In genomic region chr4:155831205-155831766, GRCm38 (mm10) we compare ENCODE assay signal across 7 mouse cellular contexts. TPM values are rescaled to one million over a fixed set of nuclear protein-coding genes. Genes with fewer than 3 reads are reported as not detected.
A peak's percentile ranks its signal among the peaks of the same experiment; 100 is the strongest.
DNase-seq lines count a peak whose midpoint lies in the region; ATAC-seq lines count a peak whose summit lies in the region.

Gene Aurkaip1 (plus strand): TSS chr4:155831272.

- ATAC-seq in embryonic facial prominence, embryonic 12.5 days (ENCODE audit: insufficient number of reproducible peaks, insufficient read depth, low FRiP score, low TSS enrichment): peak; percentile 90
- ATAC-seq in limb, embryonic 11.5 days (ENCODE audit: insufficient number of reproducible peaks, low FRiP score, low TSS enrichment, low read depth): peak; percentile 92
- ATAC-seq in midbrain, embryonic 14.5 days (ENCODE audit: low FRiP score, low TSS enrichment): peak; percentile 91

- no peaks in the 10 kb centered on the region for H3K9me3 ChIP-seq in embryonic facial prominence, embryonic 12.5 days
- no peaks in the 10 kb centered on the region for H3K9me3 ChIP-seq in limb, embryonic 11.5 days (ENCODE audit: control insufficient read depth, low read length)
- no peaks in the 10 kb centered on the region for H3K9me3 ChIP-seq in midbrain, embryonic 14.5 days (ENCODE audit: control insufficient read depth, low read length)

- DNase-seq in adrenal gland, postnatal 25 days: peak; percentile 94
- peak; percentile 99 for DNase-seq in heart, adult 11 months
- peak; percentile 96 for DNase-seq in kidney, adult 18-20 months
- DNase-seq in limb, embryonic 11.5 days (ENCODE audit: low spot score): peak; percentile 98
- peak; percentile 98 for DNase-seq in midbrain, embryonic 14.5 days
- peak; percentile 93 to 94 for DNase-seq in spleen, adult 18-20 months

- WGBS in embryonic facial prominence, embryonic 12.5 days: under 1% methylated on average over 49 of the region's 49 CpGs
- WGBS in limb, embryonic 11.5 days: under 1% methylated on average over 49 of the region's 49 CpGs
- under 1% methylated on average over 49 of the region's 49 CpGs for WGBS in midbrain, embryonic 14.5 days

- peak within 1 kb of the TSS; percentile 87 for H3K27ac ChIP-seq in embryonic facial prominence, embryonic 12.5 days
- peak within 1 kb of the TSS; percentile 68 for H3K27ac ChIP-seq in limb, embryonic 11.5 days (replicated peaks; ENCODE audit: low read depth, low read length)
- peak within 1 kb of the TSS; percentile 84 for H3K27ac ChIP-seq in midbrain, embryonic 14.5 days (replicated peaks; ENCODE audit: low read depth, low read length)

- peak within 1 kb of the TSS; percentile 85 for H3K4me2 ChIP-seq in embryonic facial prominence, embryonic 12.5 days (replicated peaks)
- H3K4me2 ChIP-seq in limb, embryonic 11.5 days (ENCODE audit: low read depth, severe bottlenecking): peak within 1 kb of the TSS; percentile 91
- H3K4me2 ChIP-seq in midbrain, embryonic 14.5 days (ENCODE audit: low read length): peak within 1 kb of the TSS; percentile 99

- H3K27me3 ChIP-seq in embryonic facial prominence, embryonic 12.5 days: no peaks in the 10 kb centered on the region
- no peaks in the 10 kb centered on the region for H3K27me3 ChIP-seq in limb, embryonic 11.5 days (ENCODE audit: control insufficient read depth, insufficient read depth, low read length)
- H3K27me3 ChIP-seq in midbrain, embryonic 14.5 days (ENCODE audit: control insufficient read depth, insufficient read depth, low read length): no peaks in the 10 kb centered on the region

- peak within 1 kb of the TSS; percentile 92 for H3K4me3 ChIP-seq in embryonic facial prominence, embryonic 12.5 days
- H3K4me3 ChIP-seq in limb, embryonic 11.5 days (ENCODE audit: low read depth, low read length): peak within 1 kb of the TSS; percentile 70
- peak within 1 kb of the TSS; percentile 76 for H3K4me3 ChIP-seq in midbrain, embryonic 14.5 days (replicated peaks; ENCODE audit: low read depth, low read length)

- H3K9ac ChIP-seq in embryonic facial prominence, embryonic 12.5 days: peak within 1 kb of the TSS; percentile 96
- peak within 1 kb of the TSS; percentile 82 for H3K9ac ChIP-seq in limb, embryonic 11.5 days (ENCODE audit: low read length)
- H3K9ac ChIP-seq in midbrain, embryonic 14.5 days (replicated peaks; ENCODE audit: low read length): peak within 1 kb of the TSS; percentile 82

- peaks cover 12% of the 10 kb centered on the region; the same call in 1 of the 2 replicates for H3K36me3 ChIP-seq in embryonic facial prominence, embryonic 12.5 days
- H3K36me3 ChIP-seq in limb, embryonic 11.5 days (ENCODE audit: control insufficient read depth, insufficient read depth, low read length): peaks cover 6% of the 10 kb centered on the region; the same call in 1 of the 2 replicates
- peaks cover 25% of the 10 kb centered on the region for H3K36me3 ChIP-seq in midbrain, embryonic 14.5 days (ENCODE audit: control insufficient read depth, insufficient read depth, low read length)

- peaks cover 26% of the 10 kb centered on the region for H3K4me1 ChIP-seq in embryonic facial prominence, embryonic 12.5 days
- H3K4me1 ChIP-seq in limb, embryonic 11.5 days (ENCODE audit: control insufficient read depth, insufficient read depth, low read length): peaks cover 7% of the 10 kb centered on the region; the same call in 1 of the 2 replicates
- H3K4me1 ChIP-seq in midbrain, embryonic 14.5 days (ENCODE audit: control insufficient read depth, insufficient read depth, low read length): peaks cover 9% of the 10 kb centered on the region

RNA-seq across cellular contexts. Expression of gene Aurkaip1, which starts in this region (rescaled TPM):
- total RNA-seq in adrenal gland, postnatal 25 days (2021): 135 and 160 TPM in 2 replicates
- 146 and 149 TPM in 2 replicates for polyA plus RNA-seq in embryonic facial prominence, embryonic 12.5 days (2016; fragmentation: Nextera tagmentation; extraction: Ambion mirVana)
- polyA plus RNA-seq in limb, embryonic 11.5 days (2014; fragmentation: Nextera tagmentation; extraction: Ambion mirVana): 132 and 138 TPM in 2 replicates
- polyA plus RNA-seq in midbrain, embryonic 14.5 days (2014; fragmentation: Nextera tagmentation; extraction: Ambion mirVana): 118 and 129 TPM in 2 replicates

Comparison
In these comparisons a context has a peak if more than half of its experiments do, and no peak if none do; other contexts are left out.
1. Peak in every context shown above with its lines: DNase-seq, ATAC-seq, H3K4me3 ChIP-seq and H3K27ac ChIP-seq.